Mouse (Mus musculus) frontal cortex, postnatal 10 days (tissue): ENCODE measurements at regions not wholly inside any gene's neighbourhood (a gene's known extent, or its start where the extent isn't known, plus 50 kb on each side); places are given as distances from the start of the nearest gene placed in this dataset.

Source experiments
- DNase-seq, 2 experiments: peaks; one replicate each; pipeline ENCODE4 v3.0.0; 2022; ENCODE audit warnings: low spot score in 2 of 2, mixed read lengths in 1 of 2

DNA sequence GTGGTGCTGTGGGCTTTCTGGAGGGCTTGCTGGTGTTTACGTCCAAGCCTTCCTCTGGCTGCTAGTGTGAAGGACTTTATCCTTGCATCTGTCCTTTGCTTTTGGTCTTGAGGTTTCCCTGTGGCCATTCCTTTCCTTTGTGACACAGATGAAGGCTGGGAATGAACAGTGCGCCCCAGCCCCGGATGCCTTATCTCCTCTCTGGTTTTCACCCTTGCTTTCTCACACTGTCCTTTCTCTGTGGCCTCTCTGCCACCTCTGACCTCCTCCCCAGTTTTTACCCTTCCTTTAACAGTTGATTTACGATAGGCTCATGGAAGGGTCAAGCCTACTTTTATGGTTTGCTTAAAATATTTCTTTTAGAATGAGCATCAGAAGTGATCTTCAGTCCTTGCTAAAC is 53.2 kb downstream of the Gas1 start:
- DNase-seq = no peak

DNA sequence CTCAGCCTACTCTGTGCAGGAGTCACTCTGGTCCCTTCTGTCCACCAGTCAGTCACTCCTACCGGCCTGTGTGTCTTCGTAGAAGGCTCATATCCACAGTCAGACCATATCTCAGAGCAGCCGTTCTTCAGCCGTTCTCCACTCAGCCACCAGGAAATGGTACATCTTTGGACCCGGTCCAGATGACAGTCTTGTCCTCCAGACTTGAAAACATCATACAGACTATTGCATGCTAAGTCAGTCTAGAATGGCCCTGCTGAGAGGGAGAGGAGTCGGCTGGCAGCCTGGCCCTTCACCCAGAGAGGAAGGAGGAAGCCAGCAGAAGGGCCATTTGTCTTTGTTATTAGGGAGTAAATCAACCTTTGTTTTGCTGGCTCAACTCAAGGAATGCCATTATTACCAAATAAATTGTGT is 54.0 kb downstream of the Gas1 start:
- no peak for DNase-seq

DNA sequence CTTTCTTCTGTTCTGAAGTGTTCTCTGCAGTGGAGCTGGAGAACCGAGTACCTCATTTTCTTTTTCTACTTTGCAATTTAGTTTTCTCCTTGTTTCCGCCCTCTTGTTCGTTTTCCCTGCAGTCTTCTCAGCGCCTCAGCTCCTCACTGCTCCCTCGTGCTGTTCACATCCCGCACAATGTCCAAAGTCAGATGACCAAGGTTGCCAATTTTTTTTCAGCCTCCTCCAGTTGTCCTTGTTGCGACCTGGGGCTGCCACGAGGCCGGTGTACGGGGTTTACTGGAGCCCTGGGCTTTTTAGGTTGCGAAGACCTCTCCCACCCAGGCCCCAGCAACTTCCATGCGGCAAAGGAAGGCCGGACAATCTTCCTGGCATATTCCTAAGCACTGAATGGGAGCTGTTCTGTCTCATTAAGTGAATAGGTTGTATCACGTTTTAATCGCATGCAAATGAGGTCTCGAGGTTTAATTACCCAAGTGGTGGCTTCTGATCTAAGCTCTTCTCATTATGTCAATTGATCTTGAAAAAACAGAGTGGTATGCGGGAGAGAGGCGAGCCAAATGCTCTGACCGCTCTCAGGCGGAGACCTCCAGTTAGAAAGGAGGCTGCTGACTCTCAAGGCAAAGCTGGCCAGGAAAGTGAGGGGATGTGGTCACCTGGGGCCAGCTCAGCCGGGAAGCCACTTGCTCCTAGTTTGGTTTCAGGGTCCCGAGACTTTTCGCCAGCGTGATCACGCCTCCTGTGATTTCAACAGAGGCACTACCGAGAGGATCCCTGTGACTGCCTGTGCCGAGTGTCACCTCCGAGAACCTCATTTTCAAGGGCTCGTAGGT is 54.6 kb downstream of the Gas1 start:
- DNase-seq = no peak

DNA sequence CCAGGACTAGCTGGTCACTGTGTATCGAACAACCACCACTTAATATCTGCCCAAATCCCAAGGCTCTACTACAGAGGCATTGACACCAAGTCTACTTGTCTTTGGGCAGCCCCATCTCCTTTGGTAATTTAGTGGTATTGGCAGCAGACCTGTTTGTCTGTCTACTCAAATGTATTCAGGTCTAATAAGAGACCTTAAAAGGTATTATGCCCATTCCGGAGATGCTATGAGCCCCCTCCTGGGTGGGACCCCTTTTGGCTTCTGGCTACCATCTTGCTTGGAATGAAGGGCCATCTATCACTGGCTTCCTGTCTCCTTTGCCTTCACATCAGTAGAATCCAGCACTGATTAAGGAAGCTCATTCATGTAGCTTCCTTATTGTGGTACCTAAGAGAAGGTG is 65.7 kb downstream of the Gas1 start:
- no peak for DNase-seq

DNA sequence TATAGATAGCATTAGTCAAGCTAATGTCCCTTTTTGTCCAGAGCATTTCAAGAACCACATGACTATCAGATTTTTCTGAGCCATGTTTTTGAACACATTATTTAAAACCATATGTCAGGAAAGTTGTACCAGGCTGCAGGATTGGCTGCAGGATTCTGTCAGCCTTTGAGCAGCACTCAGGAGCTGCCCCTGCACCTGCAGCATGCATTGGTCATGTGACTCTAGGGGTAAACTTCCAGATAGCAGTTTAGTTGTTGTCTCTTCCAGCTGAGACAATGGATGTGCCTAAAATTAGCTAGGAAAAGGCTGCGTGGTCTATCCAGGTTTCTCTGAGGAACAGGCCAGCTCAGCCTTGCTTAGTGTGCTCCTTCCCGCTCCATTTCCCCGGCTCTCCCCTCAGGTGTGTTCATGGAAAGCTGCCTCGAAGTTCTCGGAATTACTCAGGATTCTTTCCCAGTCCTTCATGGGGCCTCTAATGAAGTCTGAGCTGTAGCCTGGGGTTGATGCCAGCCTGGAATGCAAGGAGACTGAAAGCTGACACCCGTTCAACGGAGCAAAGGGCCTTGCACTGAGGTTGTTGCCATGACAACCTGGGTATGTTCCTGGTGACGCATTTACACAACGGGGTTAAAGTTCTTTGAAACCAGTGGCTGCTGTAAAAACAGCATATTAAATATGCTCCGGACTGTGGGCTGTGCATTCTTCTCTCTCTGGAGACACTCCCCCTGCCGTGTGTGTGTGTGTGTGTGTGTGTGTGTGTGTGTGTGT is 66.9 kb downstream of the Gas1 start:
- peak; percentile 26 for DNase-seq

DNA sequence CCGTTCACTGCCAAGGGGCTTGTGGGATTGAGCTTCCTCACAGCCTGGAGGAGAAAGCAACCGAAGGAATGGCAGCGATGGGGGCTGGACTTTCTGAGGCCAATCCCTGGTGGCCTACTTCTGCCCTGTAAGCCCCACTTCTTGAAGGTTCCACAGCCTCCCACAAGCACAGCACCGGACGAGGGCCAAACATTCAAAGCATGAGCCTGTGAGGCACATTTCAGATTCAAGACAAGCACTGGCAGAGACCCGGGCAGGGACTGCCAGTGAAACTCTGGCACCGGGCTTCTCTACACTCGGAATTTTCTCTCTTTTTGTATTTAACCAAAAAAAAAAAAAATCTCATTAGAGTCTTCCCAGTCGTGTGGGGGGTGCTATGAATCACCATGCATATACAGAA is 71.9 kb downstream of the Gas1 start:
- peak; percentile 42 to 47 for DNase-seq

DNA sequence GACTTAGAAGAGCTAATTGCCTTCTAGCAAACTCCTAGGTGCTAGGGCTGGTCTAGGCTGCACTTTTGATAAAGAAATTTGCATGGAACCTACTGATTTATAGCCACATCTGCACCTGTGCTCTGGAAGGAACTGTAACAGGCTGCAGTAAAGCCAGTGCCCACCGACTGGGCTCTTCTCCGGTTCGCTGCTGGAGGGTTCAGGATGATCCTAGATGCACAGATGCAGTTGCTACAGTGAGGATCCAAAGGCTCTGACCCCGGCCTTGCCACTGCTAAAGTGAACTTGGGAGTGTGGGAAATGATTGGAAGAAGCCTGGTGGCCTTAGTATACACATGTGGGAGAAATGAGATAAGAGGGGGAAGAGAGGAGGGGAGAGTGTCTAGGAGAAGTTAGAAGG is 75.5 kb downstream of the Gas1 start:
- no peak for DNase-seq

DNA sequence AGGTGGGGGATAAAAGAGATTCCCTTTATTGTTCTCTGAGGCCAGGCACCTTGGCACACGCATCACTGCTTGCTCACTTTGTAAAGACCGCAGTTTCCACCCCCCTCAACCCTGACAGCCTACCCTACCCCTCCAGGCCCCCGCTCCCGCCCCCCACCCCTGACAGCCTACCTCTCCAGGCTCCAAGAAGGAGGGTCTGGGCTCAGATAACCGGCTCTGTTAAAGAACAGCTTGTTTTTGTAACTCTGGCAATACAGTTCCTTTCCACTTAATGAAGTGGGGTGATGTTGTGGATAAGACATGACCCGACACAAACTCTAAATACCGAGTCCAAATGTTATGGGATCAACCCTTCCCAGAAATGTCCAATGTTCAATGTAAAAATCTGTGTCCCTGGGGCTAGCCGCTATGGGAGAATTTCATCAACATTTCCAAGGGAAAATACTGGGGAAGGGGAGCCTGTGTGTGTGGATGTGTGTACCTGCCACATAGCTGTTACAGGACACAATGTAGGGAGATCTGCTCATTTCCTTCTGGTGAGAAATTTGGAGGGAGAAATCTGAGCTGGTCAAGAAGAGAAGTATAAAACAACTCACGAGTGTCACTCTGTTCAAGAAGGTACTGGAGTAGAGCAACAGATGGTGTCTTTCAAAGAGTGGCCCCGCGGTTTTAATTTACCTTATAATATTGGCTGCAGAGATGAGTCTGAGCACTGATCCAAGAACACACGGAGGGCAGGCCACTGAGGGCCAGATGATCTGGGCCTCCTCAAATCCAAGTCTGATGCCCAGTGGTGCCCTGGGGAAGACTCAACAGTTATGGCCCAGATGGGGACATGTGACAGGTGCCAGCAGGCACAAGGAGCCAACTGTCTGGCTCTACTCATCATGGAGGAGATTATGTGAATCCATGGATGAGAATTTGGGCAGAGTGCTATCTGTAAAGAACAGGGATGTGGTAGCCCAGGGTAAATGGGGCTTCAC is 76.7 kb downstream of the Gas1 start:
- no peak for DNase-seq

DNA sequence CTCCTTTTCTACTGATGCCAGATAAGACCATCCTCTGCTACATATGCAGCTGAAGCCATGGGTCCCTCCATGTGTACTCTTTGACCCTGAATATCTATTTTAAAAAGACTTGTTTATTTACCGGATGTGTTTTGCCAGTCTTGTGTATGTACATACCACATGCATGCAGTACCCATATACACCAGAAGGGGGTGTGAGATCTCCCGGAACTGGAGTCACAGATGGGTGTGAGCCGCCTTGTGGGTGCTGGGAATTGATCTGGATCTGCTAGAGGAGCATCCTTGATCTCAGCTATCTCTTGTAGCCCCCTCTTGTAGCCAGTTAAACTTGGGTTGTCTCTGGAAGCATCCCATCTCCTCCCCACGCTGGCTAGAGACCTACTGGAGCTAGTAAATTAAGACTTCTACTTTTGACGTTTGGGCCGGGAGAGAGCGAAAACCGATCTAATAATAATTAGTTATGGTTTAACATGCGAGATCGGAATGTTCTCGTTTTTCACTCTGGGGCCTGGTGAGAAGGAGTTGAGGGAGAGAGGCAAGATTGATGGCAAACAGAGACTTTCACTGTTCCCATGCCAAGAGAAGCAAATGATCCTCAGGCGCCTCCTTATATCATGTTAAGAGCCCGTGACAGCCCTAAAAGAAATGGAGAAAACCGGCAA is 77.6 kb downstream of the Gas1 start:
- no peak for DNase-seq

DNA sequence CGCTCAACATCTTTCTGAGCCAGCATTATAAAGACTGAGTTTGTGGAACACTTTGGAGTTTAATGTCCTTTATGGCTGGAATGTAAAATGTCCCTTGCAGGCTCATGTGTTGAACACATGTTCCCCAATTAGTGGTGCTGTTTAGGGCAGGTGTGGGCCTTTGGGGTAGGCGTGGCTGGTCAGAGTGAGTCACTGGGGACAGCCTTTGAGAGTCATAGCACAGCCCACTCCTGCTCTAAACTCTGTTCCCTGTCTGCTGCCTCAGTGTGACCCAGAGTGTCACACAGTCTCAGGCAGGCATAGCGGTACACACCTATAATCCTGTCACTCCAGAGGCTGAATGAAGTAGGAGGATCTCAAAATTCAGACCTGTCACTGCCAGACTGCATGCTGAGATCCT is 78.8 kb downstream of the Gas1 start:
- DNase-seq = no peak

DNA sequence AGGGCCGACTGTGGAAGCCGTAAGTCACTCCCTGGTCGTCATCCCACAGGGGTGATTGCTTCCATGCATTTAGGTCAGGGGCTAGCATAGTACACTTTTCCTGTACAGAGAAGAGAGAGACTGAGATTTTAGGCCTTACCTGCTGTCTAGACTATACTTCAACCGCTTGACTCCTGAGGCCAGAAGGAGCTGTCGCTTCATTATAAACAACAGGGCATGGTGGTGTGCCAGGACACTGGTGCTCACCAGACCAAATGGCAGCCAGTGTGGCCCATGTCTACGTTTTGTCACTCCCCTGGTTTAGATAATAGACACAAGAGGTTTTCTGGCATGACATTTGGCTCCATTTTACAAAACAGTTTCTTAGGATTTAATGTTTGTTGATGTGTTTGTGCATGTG is 79.4 kb downstream of the Gas1 start:
- no peak for DNase-seq

DNA sequence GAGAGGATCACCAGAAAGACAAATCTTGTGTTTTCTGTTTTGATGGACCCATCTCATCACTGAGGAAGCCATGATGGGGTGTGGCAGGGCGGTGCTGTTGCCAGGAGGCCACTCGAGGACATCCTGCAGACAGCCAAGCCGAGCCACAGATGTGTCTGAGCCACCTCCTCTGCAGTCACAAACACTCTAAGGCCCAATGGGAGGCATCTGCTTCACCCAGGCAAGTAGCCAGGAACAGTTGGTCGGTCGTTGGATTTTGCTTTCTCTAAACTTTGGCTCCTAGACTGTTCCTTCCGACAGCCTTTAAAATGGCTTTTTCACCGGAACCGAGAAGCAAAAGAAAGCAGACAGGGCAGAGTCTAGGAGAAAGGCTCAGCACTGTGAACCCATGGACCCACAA is 90.5 kb downstream of the Gas1 start:
- DNase-seq = peak in 1 of 2 experiments; percentile 17

DNA sequence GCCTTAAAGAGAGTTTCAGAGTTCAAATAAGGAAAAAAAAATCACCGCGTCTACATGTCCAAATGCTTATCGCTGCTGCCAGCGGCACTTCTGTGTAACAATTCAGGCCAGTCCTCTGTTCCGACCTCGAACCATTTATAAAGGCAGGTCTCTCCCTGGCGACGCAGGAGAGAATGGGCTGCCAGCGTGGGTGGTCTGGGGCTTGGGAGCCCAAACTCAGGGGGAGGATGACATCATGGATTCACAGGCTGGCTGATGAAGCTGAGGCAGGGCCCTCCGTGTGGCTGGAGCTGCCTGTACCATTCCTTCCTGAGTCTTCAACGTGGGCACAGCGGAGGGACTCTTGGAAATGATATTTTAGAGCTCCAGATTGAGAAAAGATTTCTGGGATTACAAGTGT is 92.2 kb downstream of the Gas1 start:
- peak in 1 of 2 experiments; percentile 16 for DNase-seq

DNA sequence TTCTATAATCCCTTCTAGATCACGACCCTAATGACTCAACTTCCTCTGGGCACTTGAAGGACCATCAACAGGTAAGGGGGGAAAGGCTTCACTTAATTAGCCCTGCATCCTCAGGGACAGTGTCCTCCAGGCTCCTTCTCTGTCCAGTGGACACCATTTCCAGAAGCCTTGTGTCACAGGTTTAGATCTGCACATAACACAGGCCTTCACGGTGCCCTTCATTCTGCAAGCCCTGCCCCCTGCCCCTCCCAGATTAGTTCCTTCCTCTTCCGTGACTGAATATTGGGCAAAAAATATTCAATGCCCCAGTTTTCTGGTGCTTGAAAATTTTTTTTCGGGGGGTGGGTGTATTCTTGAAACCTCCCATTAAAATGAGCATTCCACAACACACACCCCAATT is 92.9 kb downstream of the Gas1 start:
- no peak for DNase-seq

DNA sequence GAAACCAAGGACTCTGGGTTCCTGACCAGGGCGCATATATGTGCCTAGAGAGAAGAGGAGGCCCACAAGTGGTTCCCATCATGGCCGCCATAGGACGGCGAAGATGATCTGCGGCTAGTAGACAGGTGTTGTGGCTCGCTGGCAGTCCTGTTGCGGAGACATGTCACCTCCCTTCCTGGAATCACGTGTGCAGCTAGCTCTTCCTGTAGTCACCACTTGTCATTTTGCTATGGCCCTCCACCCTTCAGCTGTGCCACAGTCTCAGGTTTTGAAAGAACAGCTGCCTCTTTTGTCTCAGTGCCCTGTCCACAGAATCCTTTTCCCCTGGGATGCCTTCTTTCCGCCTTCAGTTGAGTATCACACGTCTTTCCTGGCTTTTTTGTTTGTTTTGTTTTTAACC is 97.1 kb downstream of the Gas1 start:
- DNase-seq = no peak

DNA sequence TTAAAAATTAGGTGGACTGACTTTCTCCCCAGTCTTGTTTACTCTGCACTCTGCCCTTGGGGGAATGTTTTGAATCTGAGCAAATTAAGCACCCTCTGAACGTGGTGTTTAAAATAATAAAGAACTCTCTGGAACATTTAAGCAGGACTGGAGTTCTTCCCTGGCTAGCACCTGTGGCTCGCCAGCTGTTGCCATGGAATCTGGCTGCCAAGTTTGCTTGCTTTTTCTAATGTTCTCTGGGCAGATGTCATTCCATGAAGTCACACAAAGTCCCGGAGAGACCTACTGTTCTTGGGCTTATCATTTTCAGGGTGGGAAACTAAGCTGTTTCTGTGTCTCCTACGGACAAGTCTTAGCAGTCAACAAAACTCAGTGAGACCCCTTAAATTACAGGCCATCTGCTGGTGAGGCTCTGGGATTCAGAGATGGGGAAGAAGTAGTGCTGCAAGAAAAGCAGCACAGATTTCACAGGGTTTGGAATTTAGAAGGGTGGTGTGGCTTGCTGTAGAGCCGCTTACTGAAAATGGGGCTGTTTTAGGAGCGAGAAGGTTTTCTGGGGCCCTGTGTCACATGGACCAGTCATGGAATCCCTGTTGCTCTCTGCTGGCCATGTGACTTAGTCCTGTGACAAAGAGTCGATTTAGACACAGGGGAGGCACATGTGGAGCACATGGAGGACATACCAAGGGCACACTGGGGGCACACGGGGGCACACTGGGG is 98.7 kb downstream of the Gas1 start:
- DNase-seq = no peak

DNA sequence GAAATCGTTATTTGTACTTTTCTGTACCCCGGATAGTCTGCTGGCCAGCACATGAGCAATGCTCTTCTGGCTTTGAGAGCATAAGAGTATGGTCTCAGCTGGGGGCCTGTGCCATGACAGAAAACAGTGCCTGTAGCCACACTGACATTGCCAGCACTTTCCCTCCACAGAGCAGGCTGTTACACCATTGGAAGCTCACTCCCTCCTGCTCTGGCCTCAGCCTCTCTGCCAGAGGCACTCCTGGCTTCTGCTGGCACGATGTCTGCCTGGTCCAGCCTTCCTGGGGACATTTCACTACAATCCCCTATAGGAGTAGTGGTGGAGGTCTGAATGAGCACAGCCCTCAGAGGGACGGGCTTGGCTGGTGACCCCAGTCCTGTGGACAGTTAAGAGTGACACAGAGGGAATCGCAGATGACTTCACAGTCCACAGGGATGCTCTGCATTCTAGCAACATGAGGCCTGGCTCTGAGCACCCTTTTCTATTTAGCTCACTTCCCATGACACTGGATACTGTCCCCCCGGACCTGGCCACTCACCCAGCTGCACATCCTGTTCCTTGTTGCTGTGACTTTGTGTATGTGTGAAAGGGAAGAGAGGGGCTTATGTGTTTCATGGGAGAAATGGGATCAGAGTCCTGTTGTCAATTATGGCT is 100.9 kb downstream of the Gas1 start:
- no peak for DNase-seq

DNA sequence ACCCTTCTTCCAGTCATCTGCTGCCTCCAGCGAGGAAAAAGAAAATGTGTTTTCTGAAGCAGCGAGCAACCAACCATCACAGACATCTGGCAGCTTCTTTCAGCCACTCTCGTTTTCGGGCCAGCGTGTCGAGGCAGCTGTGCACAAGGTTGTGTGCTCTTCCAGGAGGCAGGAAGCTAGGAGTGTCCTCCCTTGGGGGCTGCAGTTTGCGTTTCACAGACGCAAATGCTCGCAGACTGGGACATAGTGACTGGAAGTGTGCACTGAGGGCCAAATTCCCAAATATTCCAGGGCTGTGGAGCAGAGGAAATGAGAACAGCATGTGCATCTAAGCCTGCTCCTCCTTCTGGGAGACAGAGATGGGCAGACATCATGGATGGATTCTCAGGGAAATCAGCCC is 105.6 kb downstream of the Gas1 start:
- no peak for DNase-seq

DNA sequence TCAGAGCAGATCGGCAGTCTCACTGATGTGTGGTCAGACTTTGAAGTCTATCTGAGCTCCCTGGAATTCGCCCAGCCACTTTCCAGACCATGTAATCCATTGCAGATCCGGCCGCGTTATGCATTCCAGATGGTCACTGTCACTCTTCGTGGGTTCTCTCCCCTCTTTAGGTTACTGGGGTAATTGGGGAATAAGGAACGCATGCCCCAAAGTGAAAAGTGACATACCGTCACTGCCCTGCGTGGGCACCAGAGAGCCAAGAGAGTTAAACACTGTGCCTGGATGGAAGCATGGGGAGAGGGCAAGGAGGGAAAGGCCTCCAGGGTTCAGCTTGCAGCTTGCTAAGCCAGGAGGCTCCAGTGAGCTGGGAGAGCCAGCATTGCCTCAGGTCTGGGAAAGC is 108.0 kb downstream of the Gas1 start:
- DNase-seq = no peak

DNA sequence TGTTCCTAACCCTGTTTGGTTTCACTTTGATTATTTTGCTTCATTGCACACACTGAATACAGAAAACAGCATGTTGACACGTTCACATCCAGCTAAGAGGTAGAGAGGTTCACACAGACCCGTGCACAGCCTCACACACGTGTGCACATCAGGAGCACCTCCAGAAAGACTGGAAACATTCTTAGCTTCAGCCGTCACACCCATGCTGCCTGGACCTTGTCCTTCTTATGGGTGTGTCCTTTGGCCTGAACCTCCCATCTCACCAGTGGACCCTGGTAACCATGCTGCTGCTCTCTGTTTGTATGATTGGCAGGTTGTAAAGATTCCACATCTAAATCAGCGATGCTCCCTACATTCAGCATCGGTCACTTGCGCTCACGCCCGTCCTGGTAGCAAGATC is 109.8 kb downstream of the Gas1 start:
- DNase-seq = no peak
